Mouse (Mus musculus): ENCODE measurements around the gene Kcna7.
"Not testable (repeated sequence)": the region's sequence is repeated elsewhere in the genome, so short reads cannot be mapped to it uniquely, and the experiment has no call there.

Gene Kcna7

GRCm38 (mm10) chr7:45405091-45406075 lies at the start of gene Kcna7:
Kcna7 (plus strand) TSS chr7:45405653.
- peak; percentile 53 for DNase-seq

GRCm38 (mm10) chr7:45356087-45356486 lies 49.4 kb upstream of the Kcna7 start:
- no peak for DNase-seq

- not testable (repeated sequence) for DNase-seq
Observed at GRCm38 (mm10) chr7:45359081-45359480, 46.4 kb upstream of the Kcna7 start.

GRCm38 (mm10) chr7:45360404-45361125 lies 44.9 kb upstream of the Kcna7 start:
- DNase-seq = no peak

GRCm38 (mm10) chr7:45361243-45361804 lies 44.1 kb upstream of the Kcna7 start:
- DNase-seq = peak; percentile 93

GRCm38 (mm10) chr7:45362801-45363200 lies 42.7 kb upstream of the Kcna7 start:
- DNase-seq = peak; percentile 87

- no peak for DNase-seq
Observed at GRCm38 (mm10) chr7:45363983-45364382, 41.5 kb upstream of the Kcna7 start.

- DNase-seq = peak; percentile 74
Observed at GRCm38 (mm10) chr7:45365742-45366651, 39.5 kb upstream of the Kcna7 start.

- peak; percentile 67 for DNase-seq
Observed at GRCm38 (mm10) chr7:45366652-45367019, 38.8 kb upstream of the Kcna7 start, which contains the start of gene Ppfia3. Ppfia3 (minus strand) TSS chr7:45367019.

- peak; percentile 97 for DNase-seq
Observed at GRCm38 (mm10) chr7:45367020-45367880, 38.2 kb upstream of the Kcna7 start.

- DNase-seq = no peak
Observed at GRCm38 (mm10) chr7:45368178-45368577, 37.3 kb upstream of the Kcna7 start.

- DNase-seq = no peak
Observed at GRCm38 (mm10) chr7:45369022-45369745, 36.3 kb upstream of the Kcna7 start.

- no peak for DNase-seq
Observed at GRCm38 (mm10) chr7:45369836-45370474, 35.5 kb upstream of the Kcna7 start.

GRCm38 (mm10) chr7:45370475-45371311 lies 34.8 kb upstream of the Kcna7 start, which contains the start of gene Lin7b:
Lin7b (minus strand) TSS chr7:45370583.
- peak; percentile 93 for DNase-seq

- no peak for DNase-seq
Observed at GRCm38 (mm10) chr7:45372371-45372770, 33.1 kb upstream of the Kcna7 start.

- no peak for DNase-seq
Observed at GRCm38 (mm10) chr7:45374620-45375019, 30.8 kb upstream of the Kcna7 start.

GRCm38 (mm10) chr7:45376057-45376456 lies 29.4 kb upstream of the Kcna7 start:
- no peak for DNase-seq

- DNase-seq = peak; percentile 22
Observed at GRCm38 (mm10) chr7:45386077-45386476, 19.4 kb upstream of the Kcna7 start.

- DNase-seq = peak; percentile 91
Observed at GRCm38 (mm10) chr7:45395129-45395541, 10.3 kb upstream of the Kcna7 start.

Measured in embryo, embryonic 11 days (tissue).